Mouse (Mus musculus) A20 (cell line): ENCODE data around the gene Cttn.

Experiments used
- DNase-seq: peaks from one replicate; pipeline ENCODE4 v3.0.0-alpha.2; 2011; ENCODE audit warnings: low read depth, low spot score

The Cttn gene

GRCm38 (mm10) chr7:144470545-144471059 lies at the start of gene Cttn:
TSS of gene Cttn (minus strand) at chr7:144471009.
- DNase-seq, result no peak

- no peak for DNase-seq
Observed at GRCm38 (mm10) chr7:144519852-144520251, 49.0 kb upstream of the Cttn start.

DNA sequence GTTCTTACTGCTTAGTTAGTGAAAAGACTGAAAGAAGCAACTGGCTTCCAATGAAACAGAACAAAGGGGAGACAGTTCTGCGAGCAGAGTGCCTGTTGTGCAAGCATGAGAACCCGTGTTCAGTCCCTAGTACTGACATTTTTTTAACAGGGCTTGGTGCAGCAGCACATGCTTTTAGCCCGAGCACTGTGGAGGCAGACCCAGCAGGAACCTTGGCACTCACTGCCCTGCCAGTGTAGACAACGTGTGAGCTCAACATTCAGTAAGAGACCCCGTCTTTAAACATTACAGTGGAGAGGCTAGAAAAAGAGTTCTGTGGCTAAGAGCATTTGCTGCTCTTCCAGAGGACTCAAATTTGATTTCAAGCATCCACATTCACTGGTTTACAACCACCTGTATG lies 45.9 kb upstream of the Cttn start:
- no peak for DNase-seq

DNA sequence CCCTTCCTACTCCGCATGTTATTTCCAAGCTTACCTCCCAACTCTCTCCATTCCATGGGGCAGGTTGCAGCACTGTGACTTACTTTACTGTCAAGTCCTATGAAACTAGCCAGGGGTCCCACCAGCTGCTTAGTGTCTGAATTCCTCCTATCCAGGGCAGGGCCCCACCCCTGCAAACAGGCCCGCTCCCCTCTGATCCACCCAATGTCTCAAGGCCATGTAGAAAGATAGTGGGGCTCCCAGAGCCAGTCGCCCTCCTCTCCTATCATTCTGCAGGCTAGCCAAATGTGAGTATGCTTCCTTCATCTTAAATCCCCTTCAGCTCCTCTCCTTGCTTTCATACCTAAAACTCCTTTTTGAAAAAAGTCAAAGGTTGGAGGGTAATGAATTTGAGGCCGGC lies 38.3 kb upstream of the Cttn start:
- DNase-seq, result no peak

- no peak for DNase-seq
Observed at GRCm38 (mm10) chr7:144506807-144507206, 36.0 kb upstream of the Cttn start.

GRCm38 (mm10) chr7:144503959-144504358 lies 33.1 kb upstream of the Cttn start:
- DNase-seq, result no peak

DNA sequence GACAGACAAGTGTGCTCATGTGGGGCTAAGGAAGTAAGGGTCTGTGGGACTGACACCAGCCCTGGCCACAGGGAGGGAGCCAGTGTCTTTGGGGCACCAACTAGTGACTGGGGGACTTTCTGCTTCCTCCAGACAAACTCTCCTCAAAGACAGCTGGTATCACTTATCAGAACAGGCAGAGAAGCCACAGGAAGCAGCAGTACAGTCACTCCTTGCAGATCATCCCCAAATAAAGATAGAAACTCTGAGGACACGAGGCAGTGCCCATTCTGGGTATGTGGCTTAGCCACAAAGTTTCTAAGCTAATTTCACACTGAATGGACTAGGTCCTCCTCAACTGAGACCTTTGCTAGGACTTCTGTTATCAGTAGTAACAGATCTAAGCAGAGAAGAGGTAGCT lies 22.1 kb upstream of the Cttn start:
- DNase-seq, result no peak

- no peak for DNase-seq
Observed at GRCm38 (mm10) chr7:144490201-144490873, 19.5 kb upstream of the Cttn start.

- DNase-seq, result no peak
Observed at GRCm38 (mm10) chr7:144489067-144489774, 18.4 kb upstream of the Cttn start.

DNA sequence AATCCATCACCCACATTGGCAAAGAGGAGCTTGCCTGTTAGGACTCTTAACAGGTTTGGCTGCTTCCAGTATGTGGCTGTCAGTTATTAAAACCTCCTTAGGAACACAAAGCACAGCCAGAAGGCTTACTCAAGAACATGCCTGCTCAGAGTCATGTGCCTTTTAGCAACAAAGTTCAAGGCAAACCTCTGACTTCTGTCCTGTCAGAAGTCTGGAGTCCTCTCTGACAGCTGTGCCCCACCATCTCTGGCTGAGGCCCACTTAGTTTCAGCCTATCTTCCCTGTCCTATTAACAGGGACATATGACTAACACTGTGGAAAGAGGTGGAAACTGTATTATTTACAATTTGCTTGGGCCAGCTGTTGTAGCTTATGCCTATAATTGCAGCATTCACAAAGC lies 9.5 kb upstream of the Cttn start:
- no peak for DNase-seq

DNA sequence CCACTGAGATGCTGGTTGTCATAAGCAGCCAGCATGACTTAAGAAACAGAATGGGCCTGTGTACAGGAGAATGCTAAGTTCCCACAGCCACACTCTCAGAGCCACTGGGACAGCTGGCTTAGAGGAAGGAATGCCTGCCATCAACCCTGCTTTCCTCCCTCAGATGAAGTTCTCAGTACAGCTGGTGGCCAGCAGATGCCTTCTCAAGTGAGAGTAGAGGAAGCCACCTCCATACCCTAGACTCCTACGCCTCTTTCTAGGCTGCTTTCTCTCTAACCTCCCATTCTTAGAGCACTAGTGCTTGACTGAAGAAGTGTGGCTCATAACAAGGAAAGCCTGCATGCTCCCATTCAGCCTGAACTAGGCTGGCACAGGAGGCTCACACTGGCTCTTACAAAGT lies 8.8 kb upstream of the Cttn start:
- no peak for DNase-seq

GRCm38 (mm10) chr7:144475741-144476140 lies 4.9 kb upstream of the Cttn start:
- DNase-seq, result no peak

DNA sequence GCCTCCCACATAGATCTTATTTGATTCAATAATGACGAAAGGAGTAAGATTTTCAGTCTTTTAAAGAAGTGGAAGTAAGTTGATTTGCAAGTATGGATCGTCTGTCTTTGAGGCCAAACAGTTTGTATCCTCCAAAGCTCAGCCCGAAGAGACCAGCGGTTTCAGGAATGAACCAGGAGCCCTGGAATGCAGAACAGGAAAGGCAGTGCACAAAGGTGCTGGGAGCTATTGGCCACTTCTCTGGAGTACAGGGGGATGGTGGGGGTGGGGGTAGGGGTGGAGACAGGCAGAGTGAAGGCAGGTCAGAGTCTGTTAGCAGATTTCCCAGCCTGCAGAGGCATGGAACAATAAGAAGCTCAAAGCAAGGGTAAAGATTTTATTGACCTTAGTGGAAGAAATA lies 2.7 kb upstream of the Cttn start:
- no peak for DNase-seq

GRCm38 (mm10) chr7:144471103-144471502 lies 294 bp upstream of the Cttn start:
- no peak for DNase-seq

GRCm38 (mm10) chr7:144469908-144470544 lies 783 bp downstream of the Cttn start:
- DNase-seq, result no peak

DNA sequence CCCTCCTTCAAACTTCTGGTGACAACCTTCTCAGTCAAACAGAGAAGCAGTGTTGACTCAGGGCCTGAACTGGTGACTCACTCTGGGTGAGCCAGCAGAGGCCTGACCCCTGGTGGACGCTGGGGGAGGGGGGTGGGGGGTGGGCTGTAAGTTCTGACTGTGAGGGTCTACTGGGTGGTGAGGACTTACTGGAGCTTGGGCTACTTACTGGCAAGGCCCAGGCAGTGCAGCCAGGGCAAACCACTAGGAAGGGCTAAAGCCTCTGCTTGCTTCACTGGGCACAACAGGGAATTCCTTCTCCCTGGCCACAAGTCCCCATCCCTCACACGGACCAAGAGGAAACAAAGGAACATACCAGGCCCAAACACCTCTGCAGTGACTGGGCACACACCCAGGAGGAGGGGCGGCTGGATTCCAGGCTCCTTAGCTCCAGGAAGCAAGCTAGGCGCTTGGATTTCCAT lies 1.6 kb downstream of the Cttn start:
- no peak for DNase-seq

GRCm38 (mm10) chr7:144468741-144469140 lies 2.1 kb downstream of the Cttn start:
- DNase-seq, result no peak

GRCm38 (mm10) chr7:144462577-144462976 lies 8.2 kb downstream of the Cttn start:
- DNase-seq, result no peak

DNA sequence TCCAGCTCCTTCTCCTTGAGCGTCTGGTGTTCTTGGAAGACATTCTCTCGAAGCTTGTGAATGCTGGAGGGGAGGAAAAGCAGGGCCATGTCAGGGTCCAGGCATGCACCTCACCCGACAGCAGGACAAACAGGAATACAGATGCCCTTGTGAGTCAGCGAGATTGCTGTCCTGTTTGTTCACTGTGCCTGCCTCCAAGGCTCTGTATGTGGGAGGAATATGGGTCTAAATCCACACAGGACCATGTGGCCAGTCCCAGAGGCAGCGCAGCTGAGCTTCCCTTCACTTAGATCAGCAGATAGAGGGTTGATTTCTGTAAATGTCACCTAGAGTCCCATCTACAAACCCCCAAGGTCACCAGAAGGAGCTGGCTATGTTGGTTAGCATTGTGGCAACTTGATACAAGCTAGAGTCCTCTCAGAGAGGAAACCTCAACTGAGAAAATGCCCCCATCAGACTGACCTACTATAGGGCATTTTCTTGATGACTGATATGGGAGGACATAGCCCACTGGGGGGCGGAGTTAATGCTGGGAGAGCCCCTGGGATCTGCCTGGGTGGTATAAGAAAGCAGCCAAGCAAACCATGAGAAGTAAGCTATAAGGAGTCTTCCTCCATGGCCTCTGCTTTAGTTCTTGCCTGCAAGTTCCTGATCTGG lies 9.4 kb downstream of the Cttn start:
- DNase-seq, result no peak

GRCm38 (mm10) chr7:144458881-144459280 lies 11.9 kb downstream of the Cttn start:
- DNase-seq, result no peak

- no peak for DNase-seq
Observed at GRCm38 (mm10) chr7:144450661-144451060, 20.1 kb downstream of the Cttn start.
